ENCODE assay signal across 9 mouse cellular contexts in the genomic region with DNA sequence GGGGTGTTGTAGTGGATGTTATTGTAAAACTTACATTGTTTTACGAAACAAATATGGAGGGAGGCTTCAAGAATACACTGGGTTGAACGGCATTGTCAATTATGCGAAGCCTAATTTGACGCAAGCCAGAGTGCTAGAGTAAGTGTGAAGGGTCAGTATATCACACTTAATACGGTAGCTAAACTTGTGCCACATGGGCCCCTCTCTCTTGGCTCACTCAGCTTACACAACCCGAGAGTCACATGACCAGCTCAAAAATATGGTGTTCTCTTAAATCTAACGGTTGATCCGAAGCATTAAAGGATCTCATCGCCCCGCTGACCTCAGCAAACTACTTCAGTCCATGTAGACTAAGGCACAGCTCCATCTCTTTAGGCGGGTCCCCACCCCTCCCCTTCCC. TPM values are rescaled to one million over a fixed set of nuclear protein-coding genes. Genes with fewer than 3 reads are reported as not detected.
DNase-seq lines count a peak whose midpoint lies in the region; ATAC-seq lines count a peak whose summit lies in the region.
"Had no signal": no experiment of that assay in that cellular context is flagged by ENCODE, and none has a peak within 500 bp of the region (broad histone marks: within the 10 kb centered on the region; RNA-seq: fewer than 3 reads in every experiment).

No protein-coding gene starts in this region.

- H3K4me3 ChIP-seq in kidney, embryonic 16.5 days (ENCODE audit: low read length): peak overlapping the region; percentile 47
- H3K4me3 ChIP-seq in forebrain, embryonic 10.5 days: peak overlapping the region; percentile 48
- peak overlapping the region; percentile 42 for H3K4me3 ChIP-seq in limb, embryonic 10.5 days
- no peak overlapping the region for H3K4me3 ChIP-seq in neural tube, embryonic 14.5 days (ENCODE audit: low read depth, low read length)

- DNase-seq in kidney, adult 8-10 months: no peak
- DNase-seq in forebrain, embryonic 10.5 days (ENCODE audit: extremely low spot score, low spot score): peak; percentile 21
- peak; percentile 50 for DNase-seq in limb, embryonic 10.5 days (ENCODE audit: low spot score)
- no peak for DNase-seq in Muller cell, postnatal 12 days (ENCODE audit: inconsistent ontology term)
- no peak for DNase-seq in adrenal gland, postnatal 36 days
- no peak for DNase-seq in right cerebral cortex, postnatal 14 days

- H3K27me3 ChIP-seq in kidney, embryonic 16.5 days (ENCODE audit: insufficient read depth, low read length): peaks cover 3% of the 10 kb centered on the region; the same call in 1 of the 2 replicates
- H3K27me3 ChIP-seq in forebrain, embryonic 10.5 days (ENCODE audit: poor library complexity, severe bottlenecking): peaks cover 14% of the 10 kb centered on the region; the same call in 1 of the 2 replicates
- H3K27me3 ChIP-seq in limb, embryonic 10.5 days (ENCODE audit: low read depth, poor library complexity, severe bottlenecking): peaks cover 20% of the 10 kb centered on the region
- no peaks in the 10 kb centered on the region for H3K27me3 ChIP-seq in neural tube, embryonic 14.5 days (ENCODE audit: control insufficient read depth, insufficient read depth, low read length)

- no peak overlapping the region for H3K9ac ChIP-seq in kidney, embryonic 16.5 days (replicated peaks; ENCODE audit: low read length)
- H3K9ac ChIP-seq in neural tube, embryonic 14.5 days (replicated peaks; ENCODE audit: low read depth, low read length): no peak overlapping the region

- H3K4me1 ChIP-seq in kidney, embryonic 16.5 days (ENCODE audit: insufficient read depth, low read length): peaks cover 9% of the 10 kb centered on the region
- H3K4me1 ChIP-seq in forebrain, embryonic 10.5 days: peaks cover 20% of the 10 kb centered on the region
- H3K4me1 ChIP-seq in limb, embryonic 10.5 days: peaks cover 17% of the 10 kb centered on the region
- peaks cover 4% of the 10 kb centered on the region; the same call in 1 of the 2 replicates for H3K4me1 ChIP-seq in neural tube, embryonic 14.5 days (ENCODE audit: control insufficient read depth, insufficient read depth, low read length)

- H3K4me2 ChIP-seq in kidney, embryonic 16.5 days (replicated peaks; ENCODE audit: low read depth, low read length): peak overlapping the region; percentile 53
- peak overlapping the region; percentile 45 for H3K4me2 ChIP-seq in neural tube, embryonic 14.5 days (ENCODE audit: low read depth, low read length)

- peak; percentile 51; the same call in 1 of the 2 replicates for ATAC-seq in kidney, embryonic 16.5 days (ENCODE audit: low FRiP score, low TSS enrichment)
- no peak for ATAC-seq in neural tube, embryonic 14.5 days (ENCODE audit: low read depth)

- no peak overlapping the region for H3K27ac ChIP-seq in kidney, embryonic 16.5 days (ENCODE audit: low read length)
- peak overlapping the region; percentile 78 for H3K27ac ChIP-seq in forebrain, embryonic 10.5 days
- H3K27ac ChIP-seq in limb, embryonic 10.5 days: peak overlapping the region; percentile 39; the same call in 1 of the 2 replicates
- H3K27ac ChIP-seq in neural tube, embryonic 14.5 days (ENCODE audit: low read depth, low read length): no peak overlapping the region

- 39% methylated on average over 11 of the region's 11 CpGs for WGBS in kidney, embryonic 16.5 days
- WGBS in forebrain, embryonic 10.5 days: 29% methylated on average over 11 of the region's 11 CpGs
- 37% methylated on average over 11 of the region's 11 CpGs for WGBS in limb, embryonic 10.5 days
- WGBS in neural tube, embryonic 14.5 days: 46% methylated on average over 11 of the region's 11 CpGs

- no peaks in the 10 kb centered on the region for H3K9me3 ChIP-seq in kidney, embryonic 16.5 days (ENCODE audit: low read length)
- H3K9me3 ChIP-seq in forebrain, embryonic 10.5 days: no peaks in the 10 kb centered on the region
- no peaks in the 10 kb centered on the region for H3K9me3 ChIP-seq in limb, embryonic 10.5 days (replicated peaks)
- no peaks in the 10 kb centered on the region for H3K9me3 ChIP-seq in neural tube, embryonic 14.5 days (ENCODE audit: control insufficient read depth, low read length)

- no peaks in the 10 kb centered on the region for H3K36me3 ChIP-seq in kidney, embryonic 16.5 days (ENCODE audit: insufficient read depth, low read length)
- H3K36me3 ChIP-seq in forebrain, embryonic 10.5 days (replicated peaks): no peaks in the 10 kb centered on the region
- H3K36me3 ChIP-seq in limb, embryonic 10.5 days: no peaks in the 10 kb centered on the region
- no peaks in the 10 kb centered on the region for H3K36me3 ChIP-seq in neural tube, embryonic 14.5 days (ENCODE audit: control insufficient read depth, insufficient read depth, low read length)

RNA-seq across cellular contexts. Expression of a gene that starts 8.7 kb away (rescaled TPM):
- polyA plus RNA-seq in kidney, embryonic 16.5 days (2015; fragmentation: Nextera tagmentation; extraction: Ambion mirVana): not detected in 2 replicates
- not detected in 2 replicates for polyA plus RNA-seq in forebrain, embryonic 10.5 days (2016; fragmentation: Nextera tagmentation; extraction: Ambion mirVana)
- not detected in 2 replicates for polyA plus RNA-seq in limb, embryonic 10.5 days (2016; fragmentation: Nextera tagmentation; extraction: Ambion mirVana)
- polyA plus RNA-seq in neural tube, embryonic 14.5 days (2014; fragmentation: Nextera tagmentation; extraction: Ambion mirVana): not detected in 2 replicates
- total RNA-seq in adrenal gland, postnatal 36 days (2021): not detected
- total RNA-seq: megakaryocyte progenitor cell, adult 5-6 weeks had no signal

RNA-seq across cellular contexts. Expression of a gene that starts 32.0 kb away (rescaled TPM):
- polyA plus RNA-seq in kidney, embryonic 16.5 days (2015; fragmentation: Nextera tagmentation; extraction: Ambion mirVana): 6.5 and 6.9 TPM in 2 replicates
- polyA plus RNA-seq in forebrain, embryonic 10.5 days (2016; fragmentation: Nextera tagmentation; extraction: Ambion mirVana): 11.5 and 12.2 TPM in 2 replicates
- polyA plus RNA-seq in limb, embryonic 10.5 days (2016; fragmentation: Nextera tagmentation; extraction: Ambion mirVana): 10.7 and 10.9 TPM in 2 replicates
- polyA plus RNA-seq in neural tube, embryonic 14.5 days (2014; fragmentation: Nextera tagmentation; extraction: Ambion mirVana): 4.2 and 5.2 TPM in 2 replicates
- total RNA-seq in adrenal gland, postnatal 36 days (2021): 1 to 10 TPM; 2.3 to 2.7 TPM

Comparison
In these comparisons a context has a peak if more than half of its experiments do, and no peak if none do; other contexts are left out.
1. H3K27ac ChIP-seq: peak in forebrain, embryonic 10.5 days (single experiment) and limb, embryonic 10.5 days (single experiment); none in kidney, embryonic 16.5 days (single experiment) and neural tube, embryonic 14.5 days (single experiment).
2. DNase-seq: peak in forebrain, embryonic 10.5 days (single experiment) and limb, embryonic 10.5 days (single experiment); none in kidney, adult 8-10 months (0 of 2), Muller cell, postnatal 12 days (single experiment), adrenal gland, postnatal 36 days (0 of 2) and right cerebral cortex, postnatal 14 days (single experiment).